Mouse (Mus musculus) lung, embryonic 15.5 days (tissue): ENCODE results near the gene Zswim7. TPM values are rescaled to one million over a fixed set of nuclear protein-coding genes. Genes with fewer than 3 reads are reported as not detected.
A peak's percentile ranks its signal among the peaks of the same experiment; 100 is the strongest.

Experiments
- ATAC-seq: fragments of 200-750 bp; cut with Nextera tagmentation; 2 replicates; pipeline ENCODE4 v1.8.0; 2017; ENCODE audit warnings: moderate number of reproducible peaks, borderline replicate concordance; ENCODE audit not compliant: low FRiP score, low TSS enrichment; ENCODE audit errors: extremely low read depth
- H3K27ac ChIP-seq: fragments of 300-500 bp; sonication (generic); 2 replicates; pipeline ENCODE4 v1.5.1; 2015; ENCODE audit warnings: moderate library complexity, mild to moderate bottlenecking, inconsistent platforms
- H3K27me3 ChIP-seq: fragments of 300-500 bp; sonication (generic); 2 replicates; pipeline ENCODE4 v1.6.1; 2015; ENCODE audit warnings: inconsistent platforms
- H3K36me3 ChIP-seq: fragments of 300-500 bp; sonication (generic); 2 replicates; pipeline ENCODE4 v1.6.1; 2015; ENCODE audit warnings: inconsistent platforms
- H3K4me1 ChIP-seq: fragments of 300-500 bp; sonication (generic); 2 replicates; pipeline ENCODE4 v1.6.1; 2015; ENCODE audit warnings: inconsistent platforms
- H3K4me2 ChIP-seq: fragments of 300-500 bp; sonication (generic); 2 replicates; pipeline ENCODE4 v1.6.1; 2015; ENCODE audit warnings: inconsistent platforms, mild to moderate bottlenecking, moderate library complexity
- H3K4me3 ChIP-seq: fragments of 300-500 bp; sonication (generic); 2 replicates; pipeline ENCODE4 v1.5.1; 2015; ENCODE audit warnings: mild to moderate bottlenecking, inconsistent platforms
- H3K9ac ChIP-seq: fragments of 300-500 bp; sonication (generic); 2 replicates; pipeline ENCODE4 v1.6.1; 2015; ENCODE audit warnings: inconsistent platforms
- H3K9me3 ChIP-seq: fragments of 300-500 bp; sonication (generic); 2 replicates; pipeline ENCODE4 v1.6.1; 2016; ENCODE audit warnings: inconsistent platforms
- WGBS: fragments of 180-500 bp; shearing (Covaris S2); methylation state at CpG from one replicate; pipeline ENCODE4 v1.1.7; 2015; 5-methylcytosine and 5-hydroxymethylcytosine counted together
- polyA plus RNA-seq: library from polyadenylated mRNA; unstranded; fragments of >200 nt; fragmentation: Nextera tagmentation; extraction: Ambion mirVana; gene quantifications from 2 replicates; pipeline ENCODE4 v1.2.1, GENCODE M21; 2015

The Zswim7 gene
- polyA plus RNA-seq, 1 experiment from 2014 or later, result 16.2 TPM

GRCm38 (mm10) chr11:62251047-62251446 is 30.1 kb downstream of the Zswim7 start:
- 40% methylated on average over 11 of the region's 11 CpGs for WGBS
- Histone ChIP-seq H3K27ac (no peak overlapping the region), H3K27me3 (peaks cover 36% of the 10 kb centered on the region; the same call in 1 of the 2 replicates), H3K4me3 (no peak overlapping the region), H3K9me3 (no peaks in the 10 kb centered on the region), H3K4me1 (peaks cover 27% of the 10 kb centered on the region), H3K36me3 (no peaks in the 10 kb centered on the region), H3K9ac (no peak overlapping the region), H3K4me2 (peak overlapping the region; percentile 10; the same call in 1 of the 2 replicates)
- no peak for ATAC-seq

- Histone ChIP-seq H3K4me1 (peaks cover 27% of the 10 kb centered on the region), H3K9me3 (no peaks in the 10 kb centered on the region), H3K9ac (peak overlapping the region; percentile 40), H3K27me3 (peaks cover 36% of the 10 kb centered on the region; the same call in 1 of the 2 replicates), H3K36me3 (no peaks in the 10 kb centered on the region), H3K4me2 (peak overlapping the region; percentile 100), H3K4me3 (peak overlapping the region; percentile 61), H3K27ac (no peak overlapping the region)
- ATAC-seq, result 0 out of 2 replicates have a peak, but pooled peaks have one; percentile 16
- 3% methylated on average over 35 of the region's 35 CpGs for WGBS
Measured at GRCm38 (mm10) chr11:62249266-62250037, 31.7 kb downstream of the Zswim7 start.

- Histone ChIP-seq H3K4me3 (peak within 1 kb of the TSS; percentile 61), H3K4me1 (peaks cover 27% of the 10 kb centered on the region), H3K9ac (peak within 1 kb of the TSS; percentile 40), H3K9me3 (no peaks in the 10 kb centered on the region), H3K27me3 (peaks cover 36% of the 10 kb centered on the region; the same call in 1 of the 2 replicates), H3K27ac (peak within 1 kb of the TSS; percentile 80), H3K4me2 (peak within 1 kb of the TSS; percentile 100), H3K36me3 (no peaks in the 10 kb centered on the region)
- WGBS, result under 1% methylated on average over 68 of the region's 69 CpGs
- ATAC-seq, result peak; percentile 92
Measured at GRCm38 (mm10) chr11:62248401-62249244, 32.6 kb downstream of the Zswim7 start, which contains the start of gene Adora2b. Gene Adora2b, plus strand, starts transcription at chr11:62248984.

GRCm38 (mm10) chr11:62247759-62248400 is 33.3 kb downstream of the Zswim7 start:
- 31% methylated on average over 18 of the region's 18 CpGs for WGBS
- no peaks in the 10 kb centered on the region for H3K36me3 ChIP-seq
- H3K9ac ChIP-seq, result peak overlapping the region; percentile 40
- H3K4me2 ChIP-seq, result peak overlapping the region; percentile 100
- peaks cover 27% of the 10 kb centered on the region for H3K4me1 ChIP-seq
- H3K4me3 ChIP-seq, result peak overlapping the region; percentile 61
- no peaks in the 10 kb centered on the region for H3K9me3 ChIP-seq
- H3K27me3 ChIP-seq, result peaks cover 36% of the 10 kb centered on the region; the same call in 1 of the 2 replicates
- no peak for ATAC-seq
- peak overlapping the region; percentile 80; the same call in 1 of the 2 replicates for H3K27ac ChIP-seq

GRCm38 (mm10) chr11:62244471-62244870 is 36.7 kb downstream of the Zswim7 start:
- H3K4me1 ChIP-seq, result peaks cover 10% of the 10 kb centered on the region
- no peaks in the 10 kb centered on the region for H3K36me3 ChIP-seq
- H3K9ac ChIP-seq, result no peak overlapping the region
- no peak for ATAC-seq
- WGBS, result 84% methylated on average over 4 of the region's 4 CpGs
- H3K4me2 ChIP-seq, result no peak overlapping the region
- H3K27me3 ChIP-seq, result peaks cover 20% of the 10 kb centered on the region; the same call in 1 of the 2 replicates
- H3K27ac ChIP-seq, result no peak overlapping the region
- H3K9me3 ChIP-seq, result no peaks in the 10 kb centered on the region
- no peak overlapping the region for H3K4me3 ChIP-seq

GRCm38 (mm10) chr11:62243871-62244270 is 37.3 kb downstream of the Zswim7 start:
- H3K9ac ChIP-seq, result no peak overlapping the region
- H3K4me1 ChIP-seq, result peaks cover 4% of the 10 kb centered on the region; the same call in 1 of the 2 replicates
- no peaks in the 10 kb centered on the region for H3K36me3 ChIP-seq
- no peak overlapping the region for H3K4me3 ChIP-seq
- H3K4me2 ChIP-seq, result no peak overlapping the region
- H3K9me3 ChIP-seq, result no peaks in the 10 kb centered on the region
- H3K27me3 ChIP-seq, result peaks cover 14% of the 10 kb centered on the region; the same call in 1 of the 2 replicates
- ATAC-seq, result no peak
- 82% methylated on average over 8 of the region's 8 CpGs for WGBS
- H3K27ac ChIP-seq, result no peak overlapping the region

- no peak overlapping the region for H3K4me2 ChIP-seq
- WGBS, result 51% methylated on average over 12 of the region's 12 CpGs
- H3K9ac ChIP-seq, result no peak overlapping the region
- H3K27me3 ChIP-seq, result no peaks in the 10 kb centered on the region
- H3K4me1 ChIP-seq, result no peaks in the 10 kb centered on the region
- H3K4me3 ChIP-seq, result no peak overlapping the region
- H3K9me3 ChIP-seq, result no peaks in the 10 kb centered on the region
- no peaks in the 10 kb centered on the region for H3K36me3 ChIP-seq
- H3K27ac ChIP-seq, result no peak overlapping the region
- ATAC-seq, result no peak
Measured at GRCm38 (mm10) chr11:62240631-62241261, 40.4 kb downstream of the Zswim7 start.

GRCm38 (mm10) chr11:62224797-62225196 is 56.4 kb downstream of the Zswim7 start:
- Histone ChIP-seq H3K4me2 (no peak overlapping the region), H3K9ac (no peak overlapping the region), H3K4me1 (no peaks in the 10 kb centered on the region), H3K36me3 (no peaks in the 10 kb centered on the region), H3K27ac (no peak overlapping the region), H3K4me3 (no peak overlapping the region), H3K9me3 (no peaks in the 10 kb centered on the region), H3K27me3 (no peaks in the 10 kb centered on the region)
- 49% methylated on average over 4 of the region's 4 CpGs for WGBS
- no peak for ATAC-seq

GRCm38 (mm10) chr11:62223962-62224361 is 57.2 kb downstream of the Zswim7 start:
- WGBS, result 90% methylated on average over 7 of the region's 7 CpGs
- no peaks in the 10 kb centered on the region for H3K27me3 ChIP-seq
- no peak for ATAC-seq

GRCm38 (mm10) chr11:62223416-62223815 is 57.8 kb downstream of the Zswim7 start:
- no peaks in the 10 kb centered on the region for H3K9me3 ChIP-seq
- 84% methylated on average over 5 of the region's 5 CpGs for WGBS

More at GRCm38 (mm10) chr11:62223962-62224361, 57.2 kb downstream of the Zswim7 start:
- H3K27ac ChIP-seq, result no peak overlapping the region
- no peaks in the 10 kb centered on the region for H3K36me3 ChIP-seq
- no peaks in the 10 kb centered on the region for H3K4me1 ChIP-seq
- no peak overlapping the region for H3K4me2 ChIP-seq
- H3K9me3 ChIP-seq, result no peaks in the 10 kb centered on the region
- H3K4me3 ChIP-seq, result no peak overlapping the region
- no peak overlapping the region for H3K9ac ChIP-seq

More at GRCm38 (mm10) chr11:62223416-62223815, 57.8 kb downstream of the Zswim7 start:
- H3K9ac ChIP-seq, result no peak overlapping the region
- ATAC-seq, result no peak
- no peak overlapping the region for H3K27ac ChIP-seq
- no peaks in the 10 kb centered on the region for H3K36me3 ChIP-seq
- H3K4me3 ChIP-seq, result no peak overlapping the region
- no peaks in the 10 kb centered on the region for H3K4me1 ChIP-seq
- no peaks in the 10 kb centered on the region for H3K27me3 ChIP-seq
- H3K4me2 ChIP-seq, result no peak overlapping the region
